Mouse (Mus musculus): ENCODE measurements at regions not wholly inside any gene's neighbourhood (a gene's known extent, or its start where the extent isn't known, plus 50 kb on each side); places are given as distances from the start of the nearest gene placed in this dataset.

GRCm38 (mm10) chr11:45265989-45266302, 585.9 kb upstream of the Clint1 start:
- TF ChIP-seq CTCF (IDR thresholded peaks at IDR 0.05; ENCODE audit: borderline replicate concordance, control insufficient read depth, extremely low read depth, insufficient read depth, low read length, poor library complexity) (no peak), POLR2A (IDR thresholded peaks at IDR 0.05; ENCODE audit: control insufficient read depth, extremely low read depth, insufficient read depth, low read length, poor library complexity) (no peak)

Measured in thymus, adult 2 months (tissue).